Mouse (Mus musculus) left cerebral cortex, postnatal 10 days (tissue): ENCODE results near the gene Olfr1191-ps1. TPM values are rescaled to one million over a fixed set of nuclear protein-coding genes. Genes with fewer than 3 reads are reported as not detected.
"Not testable (repeated sequence)": the region's sequence is repeated elsewhere in the genome, so short reads cannot be mapped to it uniquely, and the experiment has no call there.

ENCODE experiments used
- DNase-seq, 2 experiments: peaks; one replicate each; pipeline ENCODE4 v3.0.0; 2021 to 2022; ENCODE audit warnings: low spot score in 2 of 2, mixed read lengths in 1 of 2; ENCODE audit errors: extremely low spot score in 1 of 2
- intact Hi-C: fragments of 180-260 bp; cut with DNase I; formaldehyde crosslinking; loops from one replicate; pipeline ENCODE4 v1.15.1; 2025
- total RNA-seq, 2 experiments: library from RNA; stranded (reverse); gene quantifications; 2 replicates each; pipeline ENCODE4 v1.2.3; 2021

The Olfr1191-ps1 gene
- total RNA-seq, result under 1 TPM in 1 of 2 experiments, not detected in 1; 0.06 TPM

DNA sequence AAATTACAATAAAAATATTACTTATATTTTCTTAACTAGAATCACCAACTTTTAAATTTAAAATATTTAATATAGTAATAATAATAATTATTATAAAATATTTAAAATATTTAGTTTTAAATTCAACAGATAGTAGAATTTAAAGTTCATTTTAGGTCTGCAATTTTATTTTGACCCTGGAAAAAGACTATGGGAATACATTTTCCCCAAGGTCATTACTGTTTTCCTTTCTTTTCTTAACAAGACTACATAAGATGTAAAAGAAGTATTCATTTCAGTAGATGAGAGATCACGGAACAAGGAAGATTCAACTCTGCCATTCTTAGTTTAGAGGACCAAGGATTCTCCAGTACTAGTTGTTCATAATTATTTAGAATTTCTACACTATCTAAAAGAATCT, at the start of gene Olfr1191-ps1:
Gene Olfr1191-ps1, plus strand, starts transcription at position 301 of the 400 bp plus-strand sequence.
- DNase-seq, intact Hi-C loops: not testable (repeated sequence)

DNA sequence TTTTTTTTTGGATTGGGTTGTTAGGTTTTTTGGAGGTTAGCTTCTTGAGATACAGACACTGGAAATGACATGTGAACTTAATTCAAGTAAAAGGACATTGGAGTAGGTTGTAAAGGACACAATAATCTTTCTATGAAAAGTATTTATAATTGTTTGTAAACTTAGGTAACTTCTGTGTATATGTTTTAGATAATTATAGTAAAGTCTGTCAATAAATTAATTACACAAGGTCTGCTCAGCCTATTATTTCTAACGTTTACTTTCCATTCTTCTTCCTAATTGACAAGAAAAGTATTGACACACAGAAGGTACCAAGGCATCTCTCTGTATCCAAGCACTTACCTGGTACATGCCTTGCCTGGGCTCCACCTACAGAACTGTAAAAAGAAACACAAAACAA, 7.9 kb downstream of the Olfr1191-ps1 start, which contains the start of gene Olfr1192-ps1:
Gene Olfr1192-ps1, plus strand, starts transcription at position 301 of the 400 bp plus-strand sequence.
- intact Hi-C loops, result no loop called here
- no peak for DNase-seq

DNA sequence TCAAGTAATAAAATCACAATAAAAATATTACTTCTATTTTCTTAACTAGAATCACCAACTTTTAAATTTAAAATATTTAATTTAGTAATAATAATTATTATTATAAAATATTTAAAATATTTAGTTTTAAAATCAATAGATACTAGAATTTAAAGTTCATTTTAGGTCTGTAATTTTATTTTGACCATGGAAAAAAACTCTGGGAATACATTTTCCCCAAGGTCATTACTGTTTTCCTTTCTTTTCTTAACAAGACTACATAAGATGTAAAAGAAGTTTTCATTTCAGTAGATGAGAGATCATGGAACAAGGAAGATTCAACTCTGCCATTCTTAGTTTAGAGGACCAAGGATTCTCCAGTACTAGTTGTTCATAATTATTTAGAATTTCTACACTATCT, 35.0 kb downstream of the Olfr1191-ps1 start, which contains the start of gene Olfr1193:
Gene Olfr1193, plus strand, starts transcription at position 301 of the 400 bp plus-strand sequence.
- DNase-seq, intact Hi-C loops: not testable (repeated sequence)

GRCm38 (mm10) chr2:88689087-88689486, 48.7 kb downstream of the Olfr1191-ps1 start, which contains the start of gene Olfr1195:
Olfr1195 (minus strand) TSS chr2:88689187.
- intact Hi-C loops, result no loop called here
- DNase-seq, result no peak

Other genes starting within 250 kb of the Olfr1191-ps1 start
- gene Olfr1179, start 234.1 kb upstream of the Olfr1191-ps1 start, total RNA-seq, result not detected
- not detected for gene Olfr1180, start 221.4 kb upstream of the Olfr1191-ps1 start, total RNA-seq
- not detected for gene Olfr1181, start 214.4 kb upstream of the Olfr1191-ps1 start, total RNA-seq
- not detected for gene Gm13757, start 191.4 kb upstream of the Olfr1191-ps1 start, total RNA-seq
- not detected for gene Olfr1183, start 185.7 kb upstream of the Olfr1191-ps1 start, total RNA-seq
- not detected for gene Olfr1184, start 156.9 kb upstream of the Olfr1191-ps1 start, total RNA-seq
- gene Olfr1185-ps1, start 147.2 kb upstream of the Olfr1191-ps1 start, total RNA-seq, result not detected
- not detected for gene Olfr1186, start 122.0 kb upstream of the Olfr1191-ps1 start, total RNA-seq
- gene Olfr1188, start 83.6 kb upstream of the Olfr1191-ps1 start, total RNA-seq, result not detected
- not detected for gene Olfr1189, start 54.1 kb upstream of the Olfr1191-ps1 start, total RNA-seq
- gene Olfr1192-ps1, start 8.0 kb downstream of the Olfr1191-ps1 start, total RNA-seq, result not detected
- gene Olfr1193, start 35.1 kb downstream of the Olfr1191-ps1 start, total RNA-seq, result not detected
- gene Olfr1195, start 48.6 kb downstream of the Olfr1191-ps1 start, total RNA-seq, result not detected
- not detected for gene Olfr1196, start 64.1 kb downstream of the Olfr1191-ps1 start, total RNA-seq
- gene Olfr1197, start 91.8 kb downstream of the Olfr1191-ps1 start, total RNA-seq, result not detected
- not detected for gene Olfr1198, start 110.8 kb downstream of the Olfr1191-ps1 start, total RNA-seq
- not detected for gene Olfr1199, start 119.9 kb downstream of the Olfr1191-ps1 start, total RNA-seq
- not detected for gene Olfr1200, start 129.9 kb downstream of the Olfr1191-ps1 start, total RNA-seq
- not detected for gene Olfr1201, start 152.5 kb downstream of the Olfr1191-ps1 start, total RNA-seq
- not detected for gene Olfr1202, start 174.0 kb downstream of the Olfr1191-ps1 start, total RNA-seq
- not detected for gene Olfr1205, start 189.2 kb downstream of the Olfr1191-ps1 start, total RNA-seq
- not detected for gene Olfr1204, start 208.8 kb downstream of the Olfr1191-ps1 start, total RNA-seq
- gene Olfr1206, start 222.7 kb downstream of the Olfr1191-ps1 start, total RNA-seq, result not detected